Mouse (Mus musculus) mature B cell (primary cell): ENCODE measurements around the gene Dhrs4.

Source experiments
- in situ Hi-C: fragments of 300-500 bp; cut with MboI; formaldehyde crosslinking; loops from 2 replicates; pipeline ENCODE4 v1.14.3; 2019

Dhrs4 gene

DNA sequence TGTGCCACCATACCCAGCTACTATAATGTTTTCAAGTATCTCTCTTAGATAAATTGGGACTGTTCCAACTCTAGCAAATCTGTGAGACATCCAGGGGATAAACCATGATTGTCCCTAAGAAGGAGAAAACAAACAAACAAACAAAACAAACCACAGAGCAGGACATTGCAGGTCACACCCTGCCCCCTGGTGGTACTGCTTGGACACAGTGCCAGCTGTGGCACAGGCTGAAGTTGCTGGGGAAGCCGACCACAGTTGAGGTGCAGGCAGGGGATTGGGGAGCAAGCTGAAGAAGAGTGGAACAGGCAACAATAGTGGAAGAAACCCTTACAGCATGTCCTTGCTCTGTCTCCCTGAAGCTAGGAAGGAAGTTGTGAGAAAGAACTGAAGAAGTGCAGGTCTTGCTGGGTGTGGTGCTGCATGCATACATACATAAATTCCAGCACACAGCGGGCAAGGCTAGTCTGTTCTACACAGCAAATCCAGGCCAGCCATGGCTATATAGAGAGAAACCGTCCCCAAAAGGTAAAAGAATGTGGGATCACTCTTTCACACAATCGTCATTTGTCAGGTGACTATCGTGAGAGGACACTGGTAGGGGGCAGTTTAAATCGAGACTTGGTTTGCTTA, 57.7 kb downstream of the Dhrs4 start:
- in situ Hi-C loops = no loop called here
